Mouse (Mus musculus) heart, postnatal 0 days (tissue): ENCODE measurements around the gene Gm14399.
"Not testable (repeated sequence)": the region's sequence is repeated elsewhere in the genome, so short reads cannot be mapped to it uniquely, and the experiment has no call there.

Source experiments
- CTCF ChIP-seq: IDR thresholded peaks from 2 replicates; pipeline ENCODE4 v1.5.1; 2016; ENCODE audit warnings: antibody characterized with exemption, control low read depth, low read depth
- EP300 ChIP-seq: IDR thresholded peaks from 2 replicates; pipeline ENCODE4 v1.6.1; 2016; ENCODE audit warnings: antibody characterized with exemption, low read depth

- TF ChIP-seq CTCF, EP300: not testable (repeated sequence)
These were observed at the start of gene Gm14399 for GRCm38 (mm10) chr2:175141993-175142295.
